Comparison of ENCODE assay signal across 9 mouse cellular contexts in the genomic region with DNA sequence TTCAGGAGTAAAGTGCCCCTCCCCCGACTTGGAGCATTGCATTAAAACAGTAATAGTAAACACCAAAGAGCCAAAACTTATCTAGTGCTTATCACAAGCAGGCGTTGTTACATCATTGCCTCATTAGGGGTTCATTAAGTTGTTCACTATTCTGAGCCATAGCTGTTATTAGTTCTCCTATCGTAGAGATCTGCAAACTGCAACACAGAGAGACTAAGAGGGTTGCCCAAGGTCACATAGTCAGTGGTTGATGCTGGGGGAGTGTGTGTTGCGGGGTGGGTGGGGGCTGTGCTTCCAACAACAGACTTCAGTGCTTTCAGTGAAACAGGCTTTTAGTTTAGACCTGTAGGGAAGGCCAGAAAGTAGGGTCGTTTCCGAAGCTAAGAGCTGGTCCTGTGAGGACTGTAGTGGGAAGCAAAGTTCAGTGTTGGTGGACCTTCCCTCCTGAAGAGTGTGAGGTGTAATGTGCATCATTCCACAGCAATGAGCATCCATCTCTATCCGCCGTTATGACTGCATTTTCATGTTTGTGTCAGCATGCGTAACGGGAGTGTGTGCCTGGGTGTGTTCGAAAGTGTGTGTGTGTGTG. TPM values are rescaled to one million over a fixed set of nuclear protein-coding genes. Genes with fewer than 3 reads are reported as not detected.
DNase-seq lines count a peak whose midpoint lies in the region; ATAC-seq and TF ChIP-seq lines count a peak whose summit lies in the region.
"Had no signal": no experiment of that assay in that cellular context is flagged by ENCODE, and none has a peak within 500 bp of the region (broad histone marks: within the 10 kb centered on the region; RNA-seq: fewer than 3 reads in every experiment).

No protein-coding gene starts in this region.

- peaks cover 55% of the 10 kb centered on the region for H3K4me1 ChIP-seq in liver, embryonic 12.5 days
- H3K4me1 ChIP-seq in liver, postnatal 0 days (ENCODE audit: insufficient read depth): peaks cover 29% of the 10 kb centered on the region
- 0 out of 2 replicates have a peak, but pooled peaks cover 2% of the 10 kb centered on the region for H3K4me1 ChIP-seq in cortical plate, adult 2 months (ENCODE audit: control insufficient read depth, insufficient read depth, low read length)
- H3K4me1 ChIP-seq in forebrain, embryonic 14.5 days (ENCODE audit: control insufficient read depth, insufficient read depth, low read length): peaks cover 21% of the 10 kb centered on the region

- ATAC-seq in liver, embryonic 12.5 days: no peak
- no peak for ATAC-seq in liver, postnatal 0 days
- ATAC-seq in forebrain, embryonic 14.5 days: no peak

- no peaks in the 10 kb centered on the region for H3K9me3 ChIP-seq in liver, embryonic 12.5 days (replicated peaks)
- no peaks in the 10 kb centered on the region for H3K9me3 ChIP-seq in liver, postnatal 0 days (ENCODE audit: low read length)
- no peaks in the 10 kb centered on the region for H3K9me3 ChIP-seq in forebrain, embryonic 14.5 days (replicated peaks; ENCODE audit: control insufficient read depth, low read length)

- WGBS in liver, embryonic 12.5 days (ENCODE audit: insufficient replicate concordance): 5% methylated on average over 11 of the region's 11 CpGs
- 9% methylated on average over 11 of the region's 11 CpGs for WGBS in liver, postnatal 0 days (ENCODE audit: insufficient replicate concordance)
- 4% methylated on average over 11 of the region's 11 CpGs for WGBS in forebrain, embryonic 14.5 days

- TF ChIP-seq POLR2A in cortical plate, adult 2 months (IDR thresholded peaks at IDR 0.05; ENCODE audit: extremely low read depth, insufficient read depth, low read length): no peak

- TF ChIP-seq CTCF in liver, postnatal 0 days (IDR thresholded peaks at IDR 0.05; ENCODE audit: low read depth): no peak
- TF ChIP-seq CTCF in cortical plate, adult 2 months (IDR thresholded peaks at IDR 0.05; ENCODE audit: extremely low read depth, insufficient read depth, low read length): no peak

- no peak for DNase-seq in liver, postnatal 0 days
- DNase-seq in forebrain, embryonic 14.5 days (ENCODE audit: low spot score): peak; percentile 55
- DNase-seq in naive thymus-derived CD4-positive, alpha-beta T cell, adult 2 months (ENCODE audit: low read depth): peak; percentile 19
- DNase-seq in c-Kit-positive CD71-positive TER-119-positive erythroid progenitor cells, embryonic 14.5 days (ENCODE audit: low spot score): no peak
- DNase-seq in thymus, postnatal 14 days: no peak
- DNase-seq: right cerebral cortex, postnatal 4 days had no signal

- H3K27ac ChIP-seq in liver, embryonic 12.5 days: no peak overlapping the region
- no peak overlapping the region for H3K27ac ChIP-seq in liver, postnatal 0 days (ENCODE audit: low read depth)
- no peak overlapping the region for H3K27ac ChIP-seq in cortical plate, adult 2 months (ENCODE audit: insufficient read depth, low read length)
- H3K27ac ChIP-seq in forebrain, embryonic 14.5 days (ENCODE audit: low read depth, low read length): peak overlapping the region; percentile 95

- H3K9ac ChIP-seq in liver, embryonic 12.5 days: no peak overlapping the region
- no peak overlapping the region for H3K9ac ChIP-seq in liver, postnatal 0 days (replicated peaks)
- H3K9ac ChIP-seq in forebrain, embryonic 14.5 days (ENCODE audit: low read length): peak overlapping the region; percentile 84

- TF ChIP-seq EP300 in liver, postnatal 0 days (IDR thresholded peaks at IDR 0.05; ENCODE audit: low read depth): no peak

- H3K27me3 ChIP-seq in liver, embryonic 12.5 days (replicated peaks): peaks cover 100% of the 10 kb centered on the region
- H3K27me3 ChIP-seq in liver, postnatal 0 days (ENCODE audit: insufficient read depth, low read length): peaks cover 100% of the 10 kb centered on the region
- peaks cover 43% of the 10 kb centered on the region for H3K27me3 ChIP-seq in forebrain, embryonic 14.5 days (replicated peaks; ENCODE audit: control insufficient read depth, insufficient read depth, low read length)

- no peaks in the 10 kb centered on the region for H3K36me3 ChIP-seq in liver, embryonic 12.5 days
- H3K36me3 ChIP-seq in liver, postnatal 0 days (replicated peaks; ENCODE audit: insufficient read depth, low read length): no peaks in the 10 kb centered on the region
- H3K36me3 ChIP-seq in forebrain, embryonic 14.5 days (ENCODE audit: control insufficient read depth, insufficient read depth, low read length): peaks cover 5% of the 10 kb centered on the region; the same call in 1 of the 2 replicates

- no peak overlapping the region for H3K4me3 ChIP-seq in liver, embryonic 12.5 days
- no peak overlapping the region for H3K4me3 ChIP-seq in liver, postnatal 0 days (ENCODE audit: low read depth, low read length)
- peak overlapping the region; percentile 30; the same call in 1 of the 2 replicates for H3K4me3 ChIP-seq in cortical plate, adult 2 months (ENCODE audit: insufficient read depth, low read length)
- peak overlapping the region; percentile 66 for H3K4me3 ChIP-seq in forebrain, embryonic 14.5 days (ENCODE audit: low read depth, low read length)

- peak overlapping the region; percentile 42; the same call in 1 of the 2 replicates for H3K4me2 ChIP-seq in liver, embryonic 12.5 days
- H3K4me2 ChIP-seq in liver, postnatal 0 days (ENCODE audit: low read depth, low read length): no peak overlapping the region
- peak overlapping the region; percentile 90 for H3K4me2 ChIP-seq in forebrain, embryonic 14.5 days (ENCODE audit: low read length)

RNA-seq across cellular contexts. Expression of a gene that starts 4.2 kb away (rescaled TPM):
- polyA plus RNA-seq in liver, embryonic 12.5 days (2016; fragmentation: Nextera tagmentation; extraction: Ambion mirVana): 0.08 and 0.12 TPM in 2 replicates
- polyA plus RNA-seq in liver, postnatal 0 days (2015; fragmentation: Nextera tagmentation; extraction: Ambion mirVana): not detected in 2 replicates
- polyA plus RNA-seq in cortical plate, adult 2 months (2012; rRNA removed): 4.1 and 4.2 TPM in 2 replicates
- 44.8 and 51.2 TPM in 2 replicates for polyA plus RNA-seq in forebrain, embryonic 14.5 days (2014; fragmentation: Nextera tagmentation; extraction: Ambion mirVana)
- polyA plus RNA-seq: liver, adult 2 months had no signal

RNA-seq across cellular contexts. Expression of a gene that starts 14.4 kb away (rescaled TPM):
- 0.19 and 0.23 TPM in 2 replicates for polyA plus RNA-seq in liver, embryonic 12.5 days (2016; fragmentation: Nextera tagmentation; extraction: Ambion mirVana)
- polyA plus RNA-seq in liver, postnatal 0 days (2015; fragmentation: Nextera tagmentation; extraction: Ambion mirVana): 0.06 and 0.09 TPM in 2 replicates
- polyA plus RNA-seq in cortical plate, adult 2 months (2012; rRNA removed): 26.7 and 27.8 TPM in 2 replicates
- 155 and 176 TPM in 2 replicates for polyA plus RNA-seq in forebrain, embryonic 14.5 days (2014; fragmentation: Nextera tagmentation; extraction: Ambion mirVana)
- polyA plus RNA-seq: liver, adult 2 months had no signal

Comparison
In these comparisons a context has a peak if more than half of its experiments do, and no peak if none do; other contexts are left out.
1. H3K4me3 ChIP-seq: peak in cortical plate, adult 2 months (single experiment) and forebrain, embryonic 14.5 days (single experiment); none in liver, embryonic 12.5 days (single experiment) and liver, postnatal 0 days (single experiment).
2. DNase-seq: peak in forebrain, embryonic 14.5 days (single experiment) and naive thymus-derived CD4-positive, alpha-beta T cell, adult 2 months (single experiment); none in liver, postnatal 0 days (single experiment), c-Kit-positive CD71-positive TER-119-positive erythroid progenitor cells, embryonic 14.5 days (single experiment) and thymus, postnatal 14 days (single experiment).
3. RNA of a gene that starts 14.4 kb away (polyA plus RNA-seq): 155 to 176 TPM in forebrain, embryonic 14.5 days and 26.7 to 27.8 TPM in cortical plate, adult 2 months; 0.19 to 0.23 TPM in liver, embryonic 12.5 days and 0.06 to 0.09 TPM in liver, postnatal 0 days; every median in the first group is over 10 times any median in the second.